Mouse (Mus musculus): Measurements from ENCODE around the gene Cdc42ep1.

Cdc42ep1 gene

GRCm38 (mm10) chr15:78849485-78849884, 7.1 kb downstream of the Cdc42ep1 start:
- DNase-seq (ENCODE audit: low read depth, low spot score), result no peak

- no peak for DNase-seq (ENCODE audit: low read depth, low spot score)
Measured at GRCm38 (mm10) chr15:78850059-78850824, 7.8 kb downstream of the Cdc42ep1 start.

- DNase-seq (ENCODE audit: low read depth, low spot score), result no peak
Measured at GRCm38 (mm10) chr15:78850944-78851343, 8.5 kb downstream of the Cdc42ep1 start.

- peak; percentile 81 for DNase-seq (ENCODE audit: low read depth, low spot score)
Measured at GRCm38 (mm10) chr15:78851505-78852153, 9.2 kb downstream of the Cdc42ep1 start.

GRCm38 (mm10) chr15:78855303-78855965, 13.0 kb downstream of the Cdc42ep1 start, which contains the start of gene Lgals2:
Lgals2 (minus strand) TSS chr15:78855529.
- DNase-seq (ENCODE audit: low read depth, low spot score), result no peak

DNA sequence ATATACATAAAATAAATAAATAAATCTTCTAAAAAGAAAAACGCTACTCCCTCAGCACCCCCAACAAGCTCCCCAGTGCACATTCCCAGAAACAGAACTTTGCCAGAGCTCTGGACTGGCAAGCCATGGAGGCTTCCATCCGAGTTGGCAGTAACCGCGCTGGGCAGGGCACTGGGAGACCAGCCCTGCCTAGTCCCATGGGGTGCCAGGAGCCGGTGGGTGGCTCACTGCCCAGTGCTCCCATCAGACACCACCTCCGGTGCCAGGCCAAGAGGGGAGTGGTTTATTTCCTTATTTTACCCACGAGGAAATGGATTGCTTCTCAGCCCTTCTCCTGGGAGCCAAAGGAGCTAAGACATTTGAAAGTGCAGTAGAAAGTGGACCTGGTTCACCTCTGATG, 14.6 kb downstream of the Cdc42ep1 start:
- no peak for DNase-seq (ENCODE audit: low read depth, low spot score)

GRCm38 (mm10) chr15:78859311-78859710, 16.9 kb downstream of the Cdc42ep1 start:
- no peak for DNase-seq (ENCODE audit: low read depth, low spot score)

DNA sequence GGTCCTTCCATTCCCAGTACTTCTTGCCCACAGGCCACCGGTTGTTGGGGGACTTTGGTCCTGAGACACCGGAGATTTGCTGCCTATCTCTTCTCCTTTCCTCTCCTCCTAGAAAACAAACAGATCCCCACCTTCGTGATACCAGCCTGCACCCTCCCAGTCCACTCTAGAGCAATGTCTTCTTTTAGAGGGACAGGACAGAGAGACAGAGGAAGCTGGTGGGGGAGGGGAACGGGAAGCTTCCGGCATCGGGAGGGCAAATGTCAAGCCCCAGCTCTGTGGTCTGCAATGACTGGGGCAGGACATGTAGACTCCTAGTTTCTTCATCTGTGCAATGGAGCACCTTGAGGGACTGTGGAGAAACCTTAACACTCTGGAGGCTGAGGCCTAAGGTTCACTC, 17.3 kb downstream of the Cdc42ep1 start:
- no peak for DNase-seq (ENCODE audit: low read depth, low spot score)

DNA sequence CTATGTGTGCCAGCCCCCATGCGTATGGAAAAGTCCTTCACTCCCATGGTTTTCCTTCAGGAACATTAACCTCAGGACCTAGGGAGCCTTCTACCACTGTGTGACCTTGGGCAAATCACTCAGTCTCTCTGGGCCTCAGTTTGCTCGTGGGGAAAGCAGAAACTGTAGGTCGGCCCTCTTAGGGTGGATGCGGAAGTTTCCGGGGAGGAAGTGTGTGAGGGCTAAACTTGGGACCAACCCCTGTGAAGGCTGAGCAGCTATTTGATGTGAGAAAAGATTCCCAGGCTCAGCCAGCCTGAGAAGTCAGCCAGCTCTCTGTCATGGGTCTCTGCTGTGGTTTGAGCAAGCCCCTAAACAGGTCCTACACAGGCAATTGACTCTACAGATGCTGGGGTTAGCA, 19.9 kb downstream of the Cdc42ep1 start:
- no peak for DNase-seq (ENCODE audit: low read depth, low spot score)

GRCm38 (mm10) chr15:78863154-78863553, 20.7 kb downstream of the Cdc42ep1 start:
- no peak for DNase-seq (ENCODE audit: low read depth, low spot score)

DNA sequence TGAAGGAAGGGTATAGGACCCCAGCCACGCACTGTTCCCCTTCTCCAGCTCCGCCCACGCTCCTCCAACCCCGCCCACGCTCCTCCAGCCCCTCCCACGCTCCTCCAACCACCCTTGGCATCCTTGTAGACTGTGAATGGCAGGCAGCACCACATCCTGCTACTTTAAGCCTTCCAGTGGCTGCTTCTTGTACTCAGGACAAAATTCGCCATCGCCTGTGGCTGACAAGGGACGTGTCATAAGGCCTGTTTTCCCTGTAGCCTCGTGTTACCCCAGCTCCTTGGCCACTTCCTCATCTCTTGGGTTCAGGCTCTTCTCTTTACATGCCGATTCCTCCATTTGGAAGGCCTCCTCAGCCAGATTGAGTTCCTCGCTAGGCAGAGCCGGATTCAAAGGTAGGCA, 21.4 kb downstream of the Cdc42ep1 start:
- no peak for DNase-seq (ENCODE audit: low read depth, low spot score)

GRCm38 (mm10) chr15:78868398-78868797, 26.0 kb downstream of the Cdc42ep1 start:
- DNase-seq (ENCODE audit: low read depth, low spot score), result no peak

DNA sequence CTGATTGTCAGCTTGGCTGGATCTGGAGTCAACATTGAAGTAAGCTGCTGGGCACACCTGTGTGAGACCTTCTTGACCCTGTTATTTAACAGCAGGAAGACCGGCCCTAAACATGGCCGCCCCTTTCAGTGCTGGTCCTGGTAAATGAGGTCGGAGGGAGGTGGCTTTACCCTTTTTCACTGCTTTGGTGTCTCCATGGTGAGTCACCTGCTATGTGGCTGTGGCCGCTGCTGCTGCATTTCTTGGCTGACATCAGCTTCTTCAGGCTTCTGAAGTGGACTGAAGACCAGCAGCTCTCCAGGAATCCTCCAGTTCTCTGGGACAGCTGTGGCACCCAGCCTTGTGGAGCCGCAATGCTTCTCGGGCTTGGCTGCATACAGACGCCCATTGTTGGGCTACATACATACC, 26.4 kb downstream of the Cdc42ep1 start:
- no peak for DNase-seq (ENCODE audit: low read depth, low spot score)

DNA sequence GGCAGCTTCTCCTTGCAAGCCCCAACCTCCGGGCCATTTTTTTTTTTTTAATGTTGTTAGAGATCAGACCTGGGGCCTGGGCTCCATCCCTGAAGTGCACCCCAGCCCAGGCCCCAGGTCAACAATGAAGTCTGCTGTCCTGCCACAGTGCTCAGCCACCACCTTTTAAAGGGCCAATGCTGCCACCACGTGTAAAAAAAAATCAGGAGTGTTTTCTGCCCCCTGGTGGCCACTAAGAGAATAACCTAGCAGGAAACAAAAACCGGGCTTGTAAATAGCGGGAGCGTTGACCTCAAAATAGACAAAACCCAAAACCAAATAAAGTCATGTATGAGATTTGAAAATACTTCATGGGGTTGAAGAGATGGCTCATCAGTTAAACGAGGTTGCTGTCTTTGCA, 27.4 kb downstream of the Cdc42ep1 start:
- no peak for DNase-seq (ENCODE audit: low read depth, low spot score)

- no peak for DNase-seq (ENCODE audit: low read depth, low spot score)
Measured at GRCm38 (mm10) chr15:78872021-78872608, 29.7 kb downstream of the Cdc42ep1 start.

GRCm38 (mm10) chr15:78873803-78874435, 31.5 kb downstream of the Cdc42ep1 start:
- no peak for DNase-seq (ENCODE audit: low read depth, low spot score)

DNA sequence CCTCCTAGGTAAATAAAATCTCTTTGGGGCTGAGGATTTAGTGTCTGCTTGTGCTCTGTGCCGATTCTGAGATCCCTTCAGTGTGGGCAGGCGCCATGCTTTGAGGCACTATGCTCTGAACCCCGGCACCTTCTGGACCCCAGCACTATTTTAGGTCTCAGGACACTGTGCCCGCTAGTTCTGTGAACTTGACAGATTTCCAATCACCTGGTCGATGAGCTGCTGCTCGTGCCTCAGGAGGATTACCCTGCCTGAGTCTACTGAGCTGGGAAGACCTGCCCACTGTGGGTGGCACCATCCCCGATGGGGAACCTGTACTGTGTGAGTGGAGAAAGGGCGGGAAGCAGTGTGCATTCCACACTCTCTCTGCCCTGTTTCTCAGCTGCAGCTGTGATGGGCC, 32.6 kb downstream of the Cdc42ep1 start:
- DNase-seq (ENCODE audit: low read depth, low spot score), result no peak

GRCm38 (mm10) chr15:78875537-78875936, 33.1 kb downstream of the Cdc42ep1 start:
- no peak for DNase-seq (ENCODE audit: low read depth, low spot score)

DNA sequence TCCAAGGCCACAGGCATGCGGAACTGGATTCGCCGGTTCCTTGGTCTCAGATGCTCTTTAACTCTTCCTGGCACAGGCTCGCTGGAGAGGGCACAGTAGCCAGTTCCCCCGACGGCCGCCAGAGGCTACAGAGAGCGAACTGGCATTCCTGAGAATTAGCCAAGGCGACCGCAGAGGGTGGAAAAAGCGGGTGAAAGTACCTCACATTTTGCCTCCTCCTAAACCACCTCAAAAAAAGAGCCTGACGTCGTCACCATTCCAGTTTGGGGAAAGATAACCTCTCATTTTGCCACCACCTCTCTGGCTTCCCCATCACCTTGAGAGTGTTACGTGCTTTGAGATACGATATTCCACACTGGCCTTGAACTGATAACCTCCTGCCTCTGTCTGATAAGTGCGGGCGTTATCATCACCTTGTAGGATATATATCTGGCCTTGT, 33.9 kb downstream of the Cdc42ep1 start:
- no peak for DNase-seq (ENCODE audit: low read depth, low spot score)

- peak; percentile 81 for DNase-seq (ENCODE audit: low read depth, low spot score)
Measured at GRCm38 (mm10) chr15:78876991-78877809, 34.8 kb downstream of the Cdc42ep1 start, which contains the start of gene Gga1. Gga1 (plus strand) TSS chr15:78877190.
